Mouse (Mus musculus) bone marrow macrophage, adult 2 months (primary cell): ENCODE measurements around the gene Midn.

ENCODE experiments used
- CTCF ChIP-seq: IDR thresholded peaks from 2 replicates; pipeline ENCODE4 v1.5.1; 2012; ENCODE audit warnings: low read depth, mild to moderate bottlenecking, low read length, moderate library complexity
- POLR2A ChIP-seq: IDR thresholded peaks from 2 replicates; pipeline ENCODE4 v1.6.1; 2012; ENCODE audit warnings: mild to moderate bottlenecking, low read depth, low read length, borderline replicate concordance

GRCm38 (mm10) chr10:80173955-80174640 lies 26.0 kb downstream of the Midn start:
- no peak for TF ChIP-seq CTCF
- no peak for TF ChIP-seq POLR2A
